Mouse (Mus musculus): ENCODE results near the gene Utp15. TPM values are rescaled to one million over a fixed set of nuclear protein-coding genes. Genes with fewer than 3 reads are reported as not detected.
A peak's percentile ranks its signal among the peaks of the same experiment; 100 is the strongest.

The Utp15 gene
- polyA plus RNA-seq, 1 experiment from 2014 or later = 34.9 TPM

- Histone ChIP-seq H3K27me3 (replicated peaks) (no peaks in the 10 kb centered on the region), H3K36me3 (no peaks in the 10 kb centered on the region), H3K27ac (no peak overlapping the region), H3K4me2 (replicated peaks) (no peak overlapping the region), H3K9ac (no peak overlapping the region), H3K4me1 (no peaks in the 10 kb centered on the region), H3K9me3 (no peaks in the 10 kb centered on the region), H3K4me3 (no peak overlapping the region)
- WGBS = 83% methylated on average over 12 of the region's 12 CpGs
- no peak for ATAC-seq (ENCODE audit: low FRiP score, low read depth)
Observed at GRCm38 (mm10) chr13:98280990-98281650, 18.3 kb upstream of the Utp15 start.

GRCm38 (mm10) chr13:98279686-98280085, 16.8 kb upstream of the Utp15 start, which contains the start of gene Gm21976:
Gm21976 (plus strand) TSS chr13:98279887.
- H3K36me3 ChIP-seq = peaks cover 6% of the 10 kb centered on the region; the same call in 1 of the 2 replicates
- no peak within 1 kb of the TSS for H3K4me3 ChIP-seq
- ATAC-seq (ENCODE audit: low FRiP score, low read depth) = no peak
- 91% methylated on average over 5 of the region's 5 CpGs for WGBS
- no peaks in the 10 kb centered on the region for H3K27me3 ChIP-seq (replicated peaks)
- no peak within 1 kb of the TSS for H3K9ac ChIP-seq
- no peaks in the 10 kb centered on the region for H3K9me3 ChIP-seq
- no peak within 1 kb of the TSS for H3K27ac ChIP-seq
- H3K4me2 ChIP-seq (replicated peaks) = no peak within 1 kb of the TSS
- no peaks in the 10 kb centered on the region for H3K4me1 ChIP-seq

- H3K4me2 ChIP-seq (replicated peaks) = no peak overlapping the region
- H3K4me1 ChIP-seq = no peaks in the 10 kb centered on the region
- no peaks in the 10 kb centered on the region for H3K27me3 ChIP-seq (replicated peaks)
- H3K9ac ChIP-seq = no peak overlapping the region
- H3K4me3 ChIP-seq = no peak overlapping the region
- 92% methylated on average over 2 of the region's 2 CpGs for WGBS
- no peaks in the 10 kb centered on the region for H3K9me3 ChIP-seq
- no peak for ATAC-seq (ENCODE audit: low FRiP score, low read depth)
- no peak overlapping the region for H3K27ac ChIP-seq
- H3K36me3 ChIP-seq = peaks cover 23% of the 10 kb centered on the region
Observed at GRCm38 (mm10) chr13:98277501-98277900, 14.7 kb upstream of the Utp15 start.

GRCm38 (mm10) chr13:98276253-98276652, 13.4 kb upstream of the Utp15 start:
- 92% methylated on average over 7 of the region's 7 CpGs for WGBS
- Histone ChIP-seq H3K36me3 (peaks cover 34% of the 10 kb centered on the region), H3K9ac (no peak overlapping the region), H3K4me2 (replicated peaks) (no peak overlapping the region), H3K4me3 (no peak overlapping the region), H3K27me3 (replicated peaks) (no peaks in the 10 kb centered on the region), H3K4me1 (no peaks in the 10 kb centered on the region), H3K9me3 (no peaks in the 10 kb centered on the region), H3K27ac (no peak overlapping the region)
- ATAC-seq (ENCODE audit: low FRiP score, low read depth) = no peak

GRCm38 (mm10) chr13:98275646-98276045, 12.8 kb upstream of the Utp15 start:
- Histone ChIP-seq H3K4me1 (no peaks in the 10 kb centered on the region), H3K9ac (no peak overlapping the region)
- ATAC-seq (ENCODE audit: low FRiP score, low read depth) = no peak

GRCm38 (mm10) chr13:98274023-98274422, 11.2 kb upstream of the Utp15 start:
- no peaks in the 10 kb centered on the region for H3K27me3 ChIP-seq (replicated peaks)
- 90% methylated on average over 9 of the region's 9 CpGs for WGBS
- peaks cover 44% of the 10 kb centered on the region for H3K36me3 ChIP-seq
- H3K4me1 ChIP-seq = no peaks in the 10 kb centered on the region
- no peak overlapping the region for H3K9ac ChIP-seq
- no peak overlapping the region for H3K27ac ChIP-seq
- H3K4me3 ChIP-seq = no peak overlapping the region
- H3K4me2 ChIP-seq (replicated peaks) = no peak overlapping the region
- no peak for ATAC-seq (ENCODE audit: low FRiP score, low read depth)
- H3K9me3 ChIP-seq = no peaks in the 10 kb centered on the region

More at GRCm38 (mm10) chr13:98275646-98276045, 12.8 kb upstream of the Utp15 start:
- Histone ChIP-seq H3K4me3 (no peak overlapping the region), H3K27ac (no peak overlapping the region), H3K4me2 (replicated peaks) (no peak overlapping the region), H3K27me3 (replicated peaks) (no peaks in the 10 kb centered on the region), H3K9me3 (no peaks in the 10 kb centered on the region), H3K36me3 (peaks cover 37% of the 10 kb centered on the region)
- whole genome bisulfite sequencing = 85% methylated on average over 4 of the region's 4 CpGs

- 31% methylated on average over 5 of the region's 5 CpGs for WGBS
- Histone ChIP-seq H3K4me3 (peak overlapping the region; percentile 80), H3K36me3 (peaks cover 21% of the 10 kb centered on the region), H3K4me1 (peaks cover 20% of the 10 kb centered on the region), H3K27ac (no peak overlapping the region), H3K27me3 (replicated peaks) (no peaks in the 10 kb centered on the region), H3K9ac (peak overlapping the region; percentile 79), H3K4me2 (replicated peaks) (peak overlapping the region; percentile 78), H3K9me3 (no peaks in the 10 kb centered on the region)
- ATAC-seq (ENCODE audit: low FRiP score, low read depth) = no peak
Observed at GRCm38 (mm10) chr13:98264111-98264510, 1.3 kb upstream of the Utp15 start.

GRCm38 (mm10) chr13:98263458-98263987, 682 bp upstream of the Utp15 start:
- H3K4me3 ChIP-seq = peak overlapping the region; percentile 80
- H3K4me1 ChIP-seq = peaks cover 20% of the 10 kb centered on the region
- H3K27ac ChIP-seq = peak overlapping the region; percentile 84
- peak overlapping the region; percentile 78 for H3K4me2 ChIP-seq (replicated peaks)
- peaks cover 20% of the 10 kb centered on the region for H3K36me3 ChIP-seq
- no peaks in the 10 kb centered on the region for H3K27me3 ChIP-seq (replicated peaks)
- ATAC-seq (ENCODE audit: low FRiP score, low read depth) = no peak; the same call in 1 of the 2 replicates
- no peaks in the 10 kb centered on the region for H3K9me3 ChIP-seq
- WGBS = 1% methylated on average over 16 of the region's 16 CpGs
- H3K9ac ChIP-seq = peak overlapping the region; percentile 79

- H3K4me2 ChIP-seq (replicated peaks) = no peak overlapping the region
- ATAC-seq (ENCODE audit: low FRiP score, low read depth) = no peak
- H3K9ac ChIP-seq = no peak overlapping the region
- H3K4me1 ChIP-seq = no peaks in the 10 kb centered on the region
- no peak overlapping the region for H3K27ac ChIP-seq
- H3K9me3 ChIP-seq = no peaks in the 10 kb centered on the region
- WGBS = 80% methylated on average over 9 of the region's 9 CpGs
- no peak overlapping the region for H3K4me3 ChIP-seq
- no peaks in the 10 kb centered on the region for H3K27me3 ChIP-seq (replicated peaks)
- peaks cover 76% of the 10 kb centered on the region for H3K36me3 ChIP-seq
Observed at GRCm38 (mm10) chr13:98254921-98255320, 7.9 kb downstream of the Utp15 start.

GRCm38 (mm10) chr13:98249594-98249993, 13.2 kb downstream of the Utp15 start:
- Histone ChIP-seq H3K27me3 (replicated peaks) (no peaks in the 10 kb centered on the region), H3K9me3 (no peaks in the 10 kb centered on the region), H3K4me1 (no peaks in the 10 kb centered on the region), H3K36me3 (peaks cover 64% of the 10 kb centered on the region), H3K4me2 (replicated peaks) (no peak overlapping the region), H3K27ac (no peak overlapping the region), H3K9ac (no peak overlapping the region), H3K4me3 (no peak overlapping the region)
- no peak for ATAC-seq (ENCODE audit: low FRiP score, low read depth)
- 89% methylated on average over 10 of the region's 10 CpGs for WGBS

GRCm38 (mm10) chr13:98245386-98245785, 17.5 kb downstream of the Utp15 start:
- no peak overlapping the region for H3K4me3 ChIP-seq
- no peak overlapping the region for H3K9ac ChIP-seq
- H3K27me3 ChIP-seq (replicated peaks) = no peaks in the 10 kb centered on the region
- no peak overlapping the region for H3K27ac ChIP-seq
- 72% methylated on average over 7 of the region's 7 CpGs for WGBS
- H3K4me1 ChIP-seq = no peaks in the 10 kb centered on the region
- H3K4me2 ChIP-seq (replicated peaks) = no peak overlapping the region
- ATAC-seq (ENCODE audit: low FRiP score, low read depth) = no peak
- no peaks in the 10 kb centered on the region for H3K9me3 ChIP-seq
- H3K36me3 ChIP-seq = peaks cover 32% of the 10 kb centered on the region

- Histone ChIP-seq H3K4me1 (no peaks in the 10 kb centered on the region), H3K4me2 (replicated peaks) (no peak overlapping the region), H3K27me3 (replicated peaks) (no peaks in the 10 kb centered on the region), H3K27ac (no peak overlapping the region), H3K9ac (no peak overlapping the region), H3K36me3 (peaks cover 25% of the 10 kb centered on the region), H3K4me3 (no peak overlapping the region), H3K9me3 (no peaks in the 10 kb centered on the region)
- 65% methylated on average over 5 of the region's 5 CpGs for WGBS
- ATAC-seq (ENCODE audit: low FRiP score, low read depth) = no peak
Observed at GRCm38 (mm10) chr13:98244571-98245350, 18.1 kb downstream of the Utp15 start.

Data from neural tube, embryonic 12.5 days (tissue).